Mouse (Mus musculus) adrenal gland, postnatal 14 days (tissue): ENCODE measurements at regions not wholly inside any gene's neighbourhood (a gene's known extent, or its start where the extent isn't known, plus 50 kb on each side); places are given as distances from the start of the nearest gene placed in this dataset.

Experiments
- DNase-seq: peaks from one replicate; pipeline ENCODE4 v3.0.0; 2021; ENCODE audit warnings: mixed read lengths

DNA sequence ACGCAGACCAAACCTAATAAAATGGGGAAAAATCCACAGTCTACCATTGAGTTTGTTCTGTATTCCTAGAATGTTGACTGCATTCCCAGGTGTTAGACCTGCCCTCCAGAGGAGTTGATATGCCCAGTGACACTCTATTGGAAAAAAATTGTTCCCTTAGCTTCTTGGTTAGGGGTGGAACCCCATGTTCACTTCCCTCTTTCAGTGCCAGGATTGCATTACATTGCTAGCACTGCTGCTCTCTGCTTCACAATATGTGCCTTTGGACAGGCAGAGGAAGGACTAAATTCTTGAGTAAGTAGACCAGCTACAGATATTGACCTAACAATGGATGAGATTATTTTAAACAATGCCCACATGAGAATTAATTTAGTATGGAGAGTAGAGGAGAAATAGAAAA lies 607.3 kb upstream of the Nr5a2 start:
- DNase-seq, result no peak

DNA sequence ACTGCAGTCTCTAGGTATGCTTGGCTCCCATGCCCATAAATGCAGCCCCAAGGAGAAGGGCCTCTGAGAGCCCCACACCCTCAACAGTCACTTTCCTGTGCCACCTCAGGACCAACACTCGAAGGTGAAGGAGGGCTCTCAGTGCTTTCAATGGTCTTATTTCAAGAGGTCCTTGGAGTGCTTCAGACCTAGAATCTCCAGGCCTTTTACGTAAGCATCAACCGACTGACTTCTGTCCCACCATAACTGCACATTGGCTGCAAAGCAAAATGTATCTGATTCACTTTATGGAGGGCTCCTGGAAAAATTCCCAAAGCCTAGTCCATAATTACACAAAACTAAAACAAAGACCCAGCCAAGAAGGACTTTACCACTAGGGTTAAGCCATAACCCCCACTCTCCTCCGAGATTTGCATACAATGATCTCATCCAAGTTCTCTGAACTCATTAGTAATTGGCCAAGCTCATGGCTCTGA lies 605.4 kb upstream of the Nr5a2 start:
- DNase-seq, result no peak

DNA sequence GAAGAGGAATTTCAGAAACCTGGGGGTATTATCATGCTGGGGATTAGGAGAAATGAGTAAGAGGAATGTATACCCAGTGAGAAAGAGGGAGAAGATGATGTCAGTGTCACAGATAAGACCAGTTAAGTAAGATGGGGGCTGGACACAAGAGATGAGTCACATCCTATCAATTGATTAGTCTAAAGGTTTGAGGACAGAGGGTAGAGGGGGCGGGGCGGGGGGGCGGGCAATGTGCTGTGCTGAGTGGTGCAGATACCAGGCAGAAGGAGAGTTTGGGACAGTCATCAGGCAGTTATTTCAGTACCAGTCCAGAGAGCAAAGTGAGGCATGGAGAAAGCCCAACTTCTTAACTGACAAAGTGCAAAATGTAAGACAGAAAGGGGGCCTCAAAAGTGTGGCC lies 601.4 kb upstream of the Nr5a2 start:
- DNase-seq, result no peak

DNA sequence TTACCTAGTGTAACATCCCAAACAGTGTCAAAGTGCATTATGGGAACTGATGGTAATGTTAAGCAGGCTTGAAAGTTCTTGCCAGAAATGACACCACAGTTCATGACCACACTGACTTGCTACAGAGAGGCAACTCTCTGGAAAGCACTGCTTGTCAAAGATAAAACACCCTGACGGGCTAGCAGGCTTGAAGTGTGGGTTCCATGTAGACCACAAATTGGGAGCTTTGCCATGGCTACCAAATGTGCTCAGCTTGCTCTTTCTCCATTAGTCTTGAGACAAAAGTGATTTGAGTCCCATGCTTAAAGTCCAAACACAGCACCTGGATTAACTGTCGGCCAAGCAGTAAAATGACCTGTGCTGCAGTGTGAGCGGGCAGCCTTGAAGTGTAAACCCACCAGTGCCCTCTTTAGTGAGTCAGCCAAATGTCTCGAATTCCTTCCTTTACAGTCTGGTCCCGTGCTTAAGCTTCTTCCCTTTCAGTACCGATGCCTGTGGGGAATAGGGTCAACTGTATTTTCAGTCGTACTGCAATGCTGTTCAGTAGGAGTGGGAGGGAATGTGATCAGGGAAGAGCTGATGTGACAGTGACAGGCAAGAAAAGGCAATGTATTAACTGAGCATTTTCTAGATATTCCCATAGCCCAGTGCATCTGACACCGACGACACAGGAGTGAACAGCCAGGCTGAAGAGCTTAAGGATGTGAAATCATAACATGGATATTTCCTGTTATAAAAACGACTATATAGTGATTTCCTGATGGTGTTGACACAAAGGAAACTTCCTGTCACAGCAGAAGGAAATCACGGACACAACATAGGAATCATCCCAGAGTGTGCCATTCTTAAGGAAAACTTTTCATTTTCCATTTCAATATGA lies 600.4 kb upstream of the Nr5a2 start:
- DNase-seq, result no peak

DNA sequence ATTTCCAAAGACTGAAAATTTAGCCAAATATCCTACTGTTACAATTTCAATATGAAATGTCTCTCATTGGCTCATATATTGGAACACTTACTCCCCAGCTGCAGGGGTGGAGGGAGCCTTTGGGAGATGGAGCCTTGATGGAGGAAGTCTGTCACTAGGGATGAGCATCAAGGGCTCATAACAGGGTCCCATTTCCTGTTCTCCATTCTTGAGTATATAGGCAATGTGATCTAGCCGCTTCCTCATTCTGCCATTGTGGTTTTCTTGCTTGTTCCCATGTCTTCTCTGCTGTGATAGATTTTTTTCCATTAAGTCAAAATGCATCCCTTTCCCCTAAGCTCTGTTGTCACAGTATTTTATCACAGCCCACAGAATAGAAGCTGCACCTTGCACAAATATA lies 589.4 kb upstream of the Nr5a2 start:
- no peak for DNase-seq

DNA sequence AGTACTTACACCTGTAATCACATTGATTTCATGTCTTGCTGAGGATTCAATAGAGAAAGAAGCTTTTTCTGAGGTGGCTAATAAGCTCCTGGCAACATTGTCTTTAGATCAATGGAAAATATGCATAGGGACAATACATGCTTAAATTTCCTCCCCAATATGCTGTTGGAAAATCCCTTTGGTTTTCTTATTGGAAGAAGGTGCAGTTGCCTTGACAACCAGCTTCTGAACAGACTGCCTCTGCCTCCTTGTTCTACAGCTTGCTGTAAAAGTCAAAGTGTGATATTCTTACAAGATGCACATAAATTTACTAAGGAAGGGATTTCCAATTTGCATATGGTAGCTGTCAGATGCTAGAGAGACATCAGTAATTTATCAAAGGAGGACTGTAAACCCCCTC lies 585.4 kb upstream of the Nr5a2 start:
- no peak for DNase-seq

DNA sequence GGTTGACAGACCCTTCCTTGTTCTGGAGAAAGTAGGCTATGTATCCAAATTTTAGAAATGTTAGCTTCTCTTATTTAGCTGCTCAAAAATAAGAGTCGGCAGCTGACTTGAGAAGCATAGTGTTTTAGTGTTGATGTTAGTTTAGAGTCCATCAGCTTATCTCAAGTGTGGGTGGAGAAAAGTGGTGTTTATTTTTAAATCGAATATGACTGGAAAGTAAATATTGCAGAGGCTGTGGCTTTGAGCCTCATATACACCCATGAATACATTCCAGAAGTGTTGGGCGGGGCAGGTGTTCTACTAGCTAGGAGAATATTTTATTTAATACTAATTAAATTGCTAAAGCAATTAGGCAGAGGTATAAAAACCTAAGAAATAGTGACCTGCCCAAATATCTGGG lies 583.6 kb upstream of the Nr5a2 start:
- no peak for DNase-seq

DNA sequence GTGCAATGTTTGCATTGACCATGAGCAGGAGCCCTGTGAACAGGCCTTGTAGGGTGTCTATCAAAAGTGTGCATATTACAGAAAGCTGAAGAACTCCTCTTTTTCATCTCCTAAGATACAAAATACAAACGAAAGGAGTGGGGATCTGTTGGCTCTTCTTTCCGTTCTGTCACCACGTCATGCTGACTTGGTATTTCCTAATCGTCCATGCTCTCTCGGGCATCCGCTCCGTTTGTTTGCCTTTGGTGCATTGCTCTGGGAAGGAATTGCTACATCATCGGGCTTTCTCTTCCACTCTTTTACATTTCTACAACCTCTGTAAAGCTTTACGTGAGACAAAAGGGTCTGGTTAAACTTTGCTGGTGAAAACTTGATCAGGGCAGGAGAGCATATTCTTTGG lies 581.2 kb upstream of the Nr5a2 start:
- DNase-seq, result no peak

DNA sequence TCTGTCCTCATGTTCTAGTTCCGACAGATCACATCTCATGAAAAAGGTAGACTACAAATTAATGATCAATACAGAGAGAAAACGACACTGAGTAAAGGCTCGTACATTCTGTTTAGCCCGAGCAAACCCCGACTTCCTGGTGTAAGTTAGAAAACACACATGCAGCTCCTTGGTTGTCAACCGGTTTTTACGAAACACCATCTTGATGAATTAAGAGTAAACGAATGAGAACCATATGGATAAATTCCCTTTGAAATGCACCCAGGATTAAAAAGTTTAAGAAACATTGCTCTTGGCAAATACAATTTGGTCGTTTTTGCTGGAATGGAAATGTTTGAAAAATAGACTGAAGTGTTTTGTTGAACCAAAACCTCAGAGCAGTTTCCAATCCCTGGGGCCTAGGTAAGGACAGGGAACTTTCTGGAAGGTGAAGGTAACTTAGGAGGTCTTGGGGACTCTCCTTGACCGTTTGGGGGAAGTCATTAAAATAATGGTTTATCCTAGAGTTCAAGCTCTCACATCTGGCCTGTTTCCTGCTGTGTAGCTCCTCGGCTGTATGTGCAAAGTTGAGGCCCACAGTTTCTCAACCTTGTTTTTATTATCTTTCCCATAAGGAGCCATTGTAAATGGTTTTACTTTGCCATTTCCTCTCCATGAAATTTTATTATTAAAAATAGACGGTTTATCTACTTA lies 579.3 kb upstream of the Nr5a2 start:
- DNase-seq, result no peak

DNA sequence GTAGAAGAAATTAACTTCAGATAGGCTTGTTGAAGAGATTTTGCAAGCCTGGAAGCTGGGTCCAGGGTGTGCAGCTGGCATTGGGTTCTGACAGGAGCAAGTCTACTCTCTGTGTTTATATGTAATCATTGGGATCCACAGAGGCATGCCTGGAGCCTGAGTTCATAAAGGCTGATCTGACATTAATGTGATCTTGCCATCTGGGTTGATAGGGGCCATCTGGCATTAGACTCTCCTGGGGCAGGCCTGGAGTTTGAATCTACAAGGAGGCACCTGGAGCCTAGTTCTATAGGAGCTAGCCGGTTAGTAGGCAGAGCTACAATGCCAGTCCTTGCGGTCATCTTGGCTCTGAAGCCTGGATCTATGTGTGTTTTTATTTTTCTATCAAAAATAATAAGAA lies 554.5 kb upstream of the Nr5a2 start:
- no peak for DNase-seq

DNA sequence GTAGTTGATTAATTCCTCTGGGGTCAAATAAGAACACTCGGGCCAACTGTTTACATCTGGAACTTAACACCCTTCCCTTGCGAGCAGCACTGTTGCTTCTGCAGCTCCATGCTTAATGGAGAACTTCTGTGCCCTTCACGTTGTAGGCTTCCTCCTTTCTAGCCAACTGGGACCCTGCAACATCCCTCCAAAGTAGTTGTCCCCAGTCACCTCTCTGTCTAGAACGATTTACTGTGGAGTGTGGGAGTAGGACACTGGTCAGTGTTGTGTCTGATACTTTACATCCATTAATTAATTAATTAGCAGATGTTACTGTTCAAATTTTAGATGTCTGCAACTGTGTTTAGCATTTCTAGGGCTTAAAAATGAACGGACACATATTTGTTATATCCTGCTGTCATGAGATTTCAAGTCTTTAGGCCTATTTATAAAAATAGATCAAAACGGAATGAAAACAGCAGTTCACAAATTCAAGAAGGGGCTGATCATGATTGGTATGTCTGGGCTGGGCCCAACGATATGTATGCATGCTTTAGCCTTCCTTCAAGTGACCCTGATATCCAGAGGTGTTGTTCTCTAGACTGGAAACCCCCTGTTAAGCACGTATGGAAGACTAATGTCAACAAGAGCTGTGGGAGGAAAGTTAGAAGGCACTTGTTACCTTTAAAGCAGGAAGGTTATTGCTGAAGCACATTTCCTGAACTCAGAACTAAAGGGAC lies 543.6 kb upstream of the Nr5a2 start:
- DNase-seq, result no peak

DNA sequence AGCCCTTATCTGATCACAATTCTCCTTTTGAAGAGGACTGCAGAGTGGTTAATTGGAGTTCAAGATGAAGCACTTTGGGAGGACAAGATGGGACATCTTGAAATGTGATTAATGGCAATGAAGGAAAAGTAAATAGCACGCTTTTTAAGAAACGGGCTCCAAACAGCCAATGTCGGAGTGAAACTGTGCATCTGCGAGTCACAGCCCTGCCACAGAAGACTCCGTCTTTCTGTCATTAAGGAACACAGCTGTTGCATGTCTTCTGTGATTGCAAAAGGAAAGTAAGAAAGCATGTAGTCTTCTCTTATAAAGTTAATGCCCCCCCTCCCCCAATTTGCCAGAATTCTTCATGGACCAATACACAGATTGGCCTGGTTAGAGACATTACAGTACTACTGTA lies 528.0 kb upstream of the Nr5a2 start:
- no peak for DNase-seq

DNA sequence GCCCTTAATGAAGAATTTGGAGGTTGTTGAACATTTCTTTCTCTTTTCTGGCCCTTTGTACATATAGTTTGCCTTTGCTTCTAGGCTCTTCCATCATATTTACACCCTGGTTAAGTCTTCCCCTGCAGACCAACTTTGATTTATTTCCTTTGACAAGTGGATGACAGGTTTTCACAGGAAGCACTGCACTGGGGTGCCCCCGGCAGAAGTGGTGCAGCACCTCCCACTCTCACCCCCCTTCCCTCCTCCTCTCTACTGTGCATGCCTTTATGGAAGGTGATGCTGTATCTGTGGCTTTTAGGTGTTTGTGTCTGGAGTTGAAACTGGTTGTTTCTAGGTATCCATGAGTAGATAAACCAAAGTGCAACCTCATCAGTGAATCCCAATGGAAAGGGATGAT lies 518.2 kb upstream of the Nr5a2 start:
- DNase-seq, result no peak

DNA sequence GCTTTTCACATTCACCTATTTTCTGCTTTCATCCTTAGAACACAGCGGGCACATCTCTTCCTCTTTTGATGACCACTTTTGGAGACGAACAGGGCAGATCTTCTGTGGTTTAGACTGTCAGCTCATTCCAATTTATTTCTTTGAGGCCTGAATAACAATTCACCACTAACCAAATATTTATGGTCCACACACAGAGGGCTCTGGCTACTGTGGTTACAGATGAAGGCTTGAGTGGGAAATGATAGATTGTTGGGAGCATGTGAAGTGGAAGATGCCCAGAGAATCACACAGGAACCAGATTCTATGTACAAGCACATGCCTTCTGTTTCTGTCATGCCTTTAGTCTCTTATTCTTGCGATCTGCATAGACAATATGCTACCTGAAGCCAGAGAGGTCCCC lies 517.0 kb upstream of the Nr5a2 start:
- DNase-seq, result no peak

DNA sequence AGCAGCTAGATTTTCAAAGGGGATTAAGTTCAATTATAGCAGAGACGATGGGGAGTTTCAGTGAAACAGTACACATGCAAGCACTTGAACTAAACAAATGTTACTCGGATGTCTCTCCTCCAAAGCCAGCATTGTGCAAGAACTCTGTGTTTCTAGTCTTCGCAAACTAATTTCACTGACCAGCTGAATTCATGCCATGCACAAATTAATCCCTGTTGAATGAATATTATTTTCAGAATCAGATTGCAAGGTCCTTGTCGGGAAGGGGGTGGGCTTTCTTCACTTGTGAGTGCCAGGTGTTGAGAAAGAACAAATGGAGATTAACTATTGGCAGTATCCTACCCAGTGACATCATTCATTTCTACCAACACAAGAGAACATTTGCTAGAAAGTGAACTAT lies 514.6 kb upstream of the Nr5a2 start:
- no peak for DNase-seq

DNA sequence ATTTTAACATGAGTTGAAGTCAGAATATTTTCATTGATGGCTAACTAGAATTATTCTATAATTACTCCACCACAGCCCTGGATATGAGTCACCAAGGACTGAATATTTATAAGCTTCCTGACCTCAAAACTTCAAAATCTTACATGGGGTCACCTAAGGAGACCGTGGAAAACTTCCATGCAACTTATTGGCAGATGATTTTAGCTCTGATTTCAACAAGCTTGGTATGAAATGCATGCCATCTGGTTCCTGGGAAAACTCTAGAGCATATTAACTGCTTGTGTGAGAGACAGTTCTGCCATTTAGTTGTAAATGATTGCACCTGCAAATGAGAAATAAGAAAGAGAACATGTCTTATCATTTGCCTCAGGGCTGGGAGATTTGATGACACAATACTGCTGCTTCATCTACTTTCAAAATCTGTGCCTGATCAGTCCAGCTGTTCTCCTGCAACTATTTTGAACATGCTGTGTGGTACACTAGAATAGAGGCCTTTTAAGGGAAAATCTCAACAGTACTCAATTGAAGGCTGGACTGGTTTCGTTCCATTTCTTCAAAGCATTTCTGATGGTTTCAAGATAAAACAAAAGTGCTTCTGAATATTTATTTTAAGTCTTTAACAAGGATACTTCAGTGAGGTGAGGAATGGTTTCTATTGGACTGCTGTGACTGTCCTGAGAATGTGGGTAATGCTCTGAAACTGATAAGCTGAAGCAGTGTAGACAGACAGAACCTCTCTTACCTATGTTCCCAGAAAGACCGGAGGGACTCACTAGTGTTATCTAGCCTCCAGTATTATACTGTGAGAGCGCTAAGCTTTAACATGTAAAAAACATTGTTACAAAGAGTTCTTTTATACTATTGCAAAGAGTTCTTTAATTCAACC lies 513.8 kb upstream of the Nr5a2 start:
- peak; percentile 9 for DNase-seq

DNA sequence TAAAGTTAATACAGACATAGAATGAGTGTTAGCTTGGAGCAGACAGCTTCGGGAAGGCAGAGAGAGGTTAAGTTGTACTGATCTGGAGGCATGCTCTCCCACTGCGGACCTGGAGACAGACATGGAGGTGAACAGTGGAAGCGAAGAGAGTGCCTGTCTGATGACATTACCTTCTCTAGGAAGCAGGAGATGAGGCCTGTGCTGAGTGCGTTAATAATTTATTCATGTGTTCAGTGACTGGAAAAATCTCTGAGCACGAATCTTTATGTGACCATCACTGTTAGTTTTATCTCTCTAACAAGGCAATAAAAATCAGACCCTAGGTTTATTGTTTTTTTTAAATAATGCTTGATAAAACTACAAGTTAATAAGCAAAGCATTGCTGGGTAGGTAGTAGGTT lies 504.7 kb upstream of the Nr5a2 start:
- DNase-seq, result no peak

DNA sequence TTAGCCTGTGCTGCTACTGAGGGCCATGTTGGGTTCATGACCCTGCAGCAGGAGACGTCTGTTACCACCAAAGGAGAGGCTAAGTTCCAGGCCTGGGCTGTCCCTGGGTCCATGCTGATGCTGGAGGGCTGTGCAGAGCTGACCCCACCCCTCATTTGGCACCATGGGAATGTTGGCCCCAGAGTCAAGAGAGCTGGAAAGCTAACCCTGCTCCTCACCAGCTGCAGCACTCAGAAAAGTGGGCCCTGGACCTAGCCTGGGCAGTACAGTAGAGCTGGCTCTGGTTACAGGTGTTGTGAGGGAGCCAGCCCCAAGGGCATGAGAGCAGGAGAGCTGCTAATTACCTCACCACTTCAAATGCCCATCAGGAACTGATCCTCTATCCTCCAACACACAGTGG lies 500.9 kb upstream of the Nr5a2 start:
- DNase-seq, result no peak

DNA sequence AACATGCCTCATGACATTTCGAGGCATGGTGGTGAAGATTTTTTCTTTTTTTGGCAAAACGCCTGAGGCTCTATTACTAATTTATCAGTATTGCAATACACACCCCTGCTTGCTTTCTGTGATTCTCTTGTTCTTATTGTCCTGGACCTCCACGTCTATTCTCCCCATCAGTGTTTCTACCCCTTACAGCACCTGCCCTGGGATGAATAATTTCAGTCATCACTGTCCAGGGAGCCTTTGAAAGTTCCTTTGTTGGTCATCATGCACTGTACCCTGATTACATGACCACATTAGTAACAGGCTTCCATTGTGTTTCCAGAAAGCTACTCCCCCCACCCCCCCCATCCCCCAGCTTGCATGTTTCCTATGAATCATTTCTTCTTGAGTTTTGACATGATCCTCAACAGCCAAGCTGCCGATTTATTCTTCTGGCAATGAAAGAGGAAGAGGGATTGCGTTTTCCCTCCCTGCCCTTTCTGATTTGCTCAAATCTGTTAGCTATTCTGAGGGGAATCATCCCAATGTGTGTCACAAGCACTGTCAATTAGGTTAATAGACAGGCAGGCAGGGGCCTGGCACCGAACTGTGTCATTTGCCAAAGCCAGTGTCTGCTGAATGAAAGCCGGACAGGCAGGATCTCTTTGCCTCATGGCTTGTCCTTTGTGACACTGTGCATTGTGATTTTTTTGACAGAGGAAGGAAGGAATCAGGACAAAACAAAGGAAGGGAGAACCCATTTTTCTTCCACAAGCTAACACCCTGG lies 493.4 kb upstream of the Nr5a2 start:
- no peak for DNase-seq

DNA sequence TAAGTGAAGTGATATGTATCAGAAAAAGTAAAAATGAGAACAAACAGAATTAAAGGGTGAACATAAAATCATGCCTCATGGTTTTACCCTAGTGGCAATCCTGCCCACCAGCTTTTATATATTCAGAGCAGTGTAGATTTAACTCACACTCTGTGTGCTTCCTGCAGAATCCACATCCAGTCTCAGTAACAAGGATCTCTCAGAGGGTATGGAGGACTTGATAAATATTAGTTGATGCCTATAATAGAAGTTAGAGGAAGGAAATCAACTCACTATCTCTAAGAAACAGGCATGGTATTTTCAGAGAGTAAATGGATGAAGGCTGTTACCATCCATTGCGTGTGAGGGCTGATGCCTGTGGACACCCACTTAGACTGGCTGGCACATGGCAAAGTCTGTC lies 492.5 kb upstream of the Nr5a2 start:
- no peak for DNase-seq

DNA sequence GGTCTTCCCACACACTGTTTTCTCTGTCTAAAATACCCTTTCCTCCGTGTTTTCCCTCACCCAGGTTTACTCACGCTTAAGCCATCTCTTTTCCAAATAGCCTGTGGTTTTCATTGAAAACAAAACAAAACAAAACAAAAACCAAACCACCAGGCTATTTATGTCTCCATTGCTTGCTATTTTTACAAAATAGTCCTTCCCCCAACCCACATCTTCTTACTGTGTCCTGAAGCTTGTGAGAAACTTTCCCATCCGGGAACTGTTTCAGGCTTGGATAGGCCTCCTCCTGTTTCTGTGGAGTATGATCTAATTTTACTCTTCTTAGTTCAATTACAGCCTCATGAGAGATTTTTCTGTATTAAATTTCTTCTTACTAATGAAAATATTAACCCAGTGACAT lies 486.2 kb upstream of the Nr5a2 start:
- DNase-seq, result no peak
